Mouse (Mus musculus): ENCODE data around the gene Slc12a9. TPM values are rescaled to one million over a fixed set of nuclear protein-coding genes. Genes with fewer than 3 reads are reported as not detected.

The Slc12a9 gene
- polyA plus RNA-seq, 1 experiment, result 0.44 TPM

DNA sequence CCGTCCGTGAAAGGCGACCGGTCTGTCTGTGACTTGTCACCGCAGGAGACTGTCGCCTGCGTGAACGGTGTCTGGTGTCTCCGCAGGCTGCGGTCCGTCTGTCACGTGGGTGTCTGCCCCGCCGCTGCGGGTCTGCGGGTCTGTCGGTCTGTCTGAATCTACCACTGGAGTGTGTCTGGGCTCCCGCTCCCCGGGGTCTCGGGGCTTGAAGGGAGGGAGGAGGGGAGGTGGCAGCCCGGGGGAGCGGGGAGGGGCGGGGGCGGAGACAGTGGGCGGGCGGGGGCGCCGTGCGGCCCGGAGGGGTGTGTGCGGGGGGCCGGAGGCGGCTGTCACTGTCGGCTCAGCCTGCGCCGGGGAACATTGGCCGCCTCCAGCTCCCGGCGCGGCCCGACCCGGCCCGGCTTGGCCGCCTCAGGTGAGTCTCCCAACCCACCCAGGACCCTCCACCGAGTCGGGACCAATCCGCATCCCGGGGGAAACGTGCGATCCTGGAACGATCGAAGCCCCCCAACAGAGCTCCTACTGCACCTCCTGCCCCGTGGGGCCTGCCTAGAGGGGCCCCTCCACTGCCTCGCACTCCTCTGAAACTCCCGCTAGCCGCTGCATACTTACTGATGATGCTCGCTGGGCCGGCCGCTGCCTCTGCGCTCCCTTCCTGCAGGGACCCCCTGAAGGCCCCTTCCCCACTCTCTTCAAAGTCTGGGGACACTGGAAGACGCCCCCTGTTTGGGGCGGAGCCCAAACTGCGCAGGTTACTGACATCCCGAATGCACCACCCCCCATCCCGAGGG is 45.2 kb downstream of the Slc12a9 start:
- TF ChIP-seq GATA1 (IDR thresholded peaks at IDR 0.05; ENCODE audit: low read length), result no peak

DNA sequence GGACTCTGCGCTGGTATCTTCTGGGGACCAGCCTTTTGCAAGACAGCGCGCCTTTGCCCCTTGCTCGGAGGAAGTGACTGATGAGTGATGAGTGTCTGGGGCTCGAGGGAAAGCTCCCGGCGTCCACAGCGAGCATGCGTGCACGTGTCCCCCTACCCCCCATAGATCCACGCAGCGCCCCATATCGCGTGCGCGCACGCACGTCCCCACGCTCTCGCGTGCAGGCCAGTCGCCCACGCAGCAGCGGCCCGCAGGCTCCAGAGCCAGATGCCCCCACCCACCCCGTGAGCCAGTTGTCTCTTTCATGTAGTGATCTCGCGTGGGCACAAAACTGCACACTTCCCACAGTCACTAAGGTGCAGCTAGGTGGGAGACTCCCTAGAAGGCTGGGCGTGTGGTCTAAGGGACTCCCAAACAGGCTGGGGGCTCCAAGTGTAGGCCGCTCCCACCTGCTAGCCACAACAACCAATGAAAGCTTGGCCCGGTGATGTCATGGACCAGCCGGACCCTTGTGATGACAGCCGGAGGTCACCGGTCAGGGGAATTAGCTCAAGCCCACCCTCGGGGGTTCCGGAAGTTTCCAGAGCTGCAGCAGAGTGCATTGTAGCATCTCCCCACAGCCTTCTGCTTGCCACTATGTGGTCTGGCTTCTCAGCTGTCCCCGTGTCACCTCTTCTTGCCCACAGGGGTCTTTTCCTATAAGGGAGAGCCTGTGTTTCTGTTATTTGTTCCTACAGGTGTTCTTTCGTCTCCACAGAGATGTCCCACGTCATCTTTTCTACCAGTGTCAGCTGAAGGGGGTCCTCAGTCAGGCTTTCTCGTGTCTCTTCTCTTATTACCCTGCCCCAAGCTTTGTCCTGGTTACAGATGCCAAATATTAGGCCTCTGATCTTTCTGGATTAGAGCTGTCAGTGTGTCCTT is 46.1 kb downstream of the Slc12a9 start, which contains the start of gene Ache:
Ache (plus strand) TSS at position 488 of the 921 bp plus-strand sequence.
- TF ChIP-seq GATA1 (IDR thresholded peaks at IDR 0.05; ENCODE audit: low read length), result no peak

DNA sequence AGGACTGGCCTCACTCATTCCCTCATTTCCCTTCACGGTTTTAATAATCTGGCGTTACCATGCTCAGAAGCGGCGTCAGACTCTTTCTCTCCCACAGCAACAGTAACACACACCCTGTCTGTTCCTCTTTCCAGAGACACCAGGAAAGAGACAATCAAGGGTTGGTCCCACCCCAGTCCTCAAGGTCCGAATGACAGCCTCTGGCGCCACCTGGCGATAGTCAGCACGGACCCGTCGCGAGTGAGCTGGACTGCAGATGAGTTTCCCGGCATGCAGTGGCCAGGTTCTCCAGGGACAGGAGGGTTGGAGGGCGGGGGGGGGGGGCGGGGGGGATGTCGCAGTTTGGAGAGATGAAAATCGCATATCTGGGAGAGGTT is 46.8 kb downstream of the Slc12a9 start:
- no peak for TF ChIP-seq GATA1 (IDR thresholded peaks at IDR 0.05; ENCODE audit: low read length)

DNA sequence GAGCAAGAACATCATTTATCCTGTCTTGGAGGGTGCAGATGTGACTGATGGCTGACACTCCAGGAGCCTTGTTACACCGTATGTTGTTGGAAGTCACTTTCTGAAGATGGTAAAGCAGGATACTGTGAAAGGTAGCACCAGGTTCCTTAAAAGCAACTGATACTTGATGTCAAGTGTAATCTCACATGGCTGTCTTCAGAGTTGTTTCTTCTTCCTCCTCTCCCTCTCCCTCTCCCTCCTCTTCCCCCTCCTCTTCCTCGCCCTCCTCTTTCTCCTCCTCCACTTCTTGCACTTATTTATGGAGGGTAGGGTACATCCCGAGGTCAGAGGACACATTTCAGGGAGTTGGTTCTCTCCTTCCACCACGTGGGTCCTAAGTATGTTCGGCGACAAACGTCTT is 47.4 kb downstream of the Slc12a9 start:
- no peak for TF ChIP-seq GATA1 (IDR thresholded peaks at IDR 0.05; ENCODE audit: low read length)

DNA sequence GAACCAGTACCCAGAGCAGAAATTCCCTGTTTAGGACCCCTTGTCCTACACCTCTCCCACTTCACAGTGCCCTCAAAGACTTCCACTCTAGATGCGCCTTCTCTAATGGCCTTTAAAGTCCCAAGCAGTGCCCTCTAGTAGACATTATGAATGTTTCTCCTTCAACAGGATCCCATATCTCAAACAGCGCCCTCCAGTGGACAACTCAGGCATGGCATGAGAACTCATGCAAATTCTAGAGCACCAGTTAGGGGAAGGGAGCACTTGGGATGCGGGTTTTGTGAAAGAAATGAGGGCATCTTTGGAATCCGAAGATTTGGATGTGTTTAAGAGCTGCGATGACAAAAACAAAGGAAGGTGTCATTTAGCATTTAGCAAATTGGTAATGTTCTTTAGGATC is 48.4 kb downstream of the Slc12a9 start:
- TF ChIP-seq GATA1 (IDR thresholded peaks at IDR 0.05; ENCODE audit: low read length), result no peak

DNA sequence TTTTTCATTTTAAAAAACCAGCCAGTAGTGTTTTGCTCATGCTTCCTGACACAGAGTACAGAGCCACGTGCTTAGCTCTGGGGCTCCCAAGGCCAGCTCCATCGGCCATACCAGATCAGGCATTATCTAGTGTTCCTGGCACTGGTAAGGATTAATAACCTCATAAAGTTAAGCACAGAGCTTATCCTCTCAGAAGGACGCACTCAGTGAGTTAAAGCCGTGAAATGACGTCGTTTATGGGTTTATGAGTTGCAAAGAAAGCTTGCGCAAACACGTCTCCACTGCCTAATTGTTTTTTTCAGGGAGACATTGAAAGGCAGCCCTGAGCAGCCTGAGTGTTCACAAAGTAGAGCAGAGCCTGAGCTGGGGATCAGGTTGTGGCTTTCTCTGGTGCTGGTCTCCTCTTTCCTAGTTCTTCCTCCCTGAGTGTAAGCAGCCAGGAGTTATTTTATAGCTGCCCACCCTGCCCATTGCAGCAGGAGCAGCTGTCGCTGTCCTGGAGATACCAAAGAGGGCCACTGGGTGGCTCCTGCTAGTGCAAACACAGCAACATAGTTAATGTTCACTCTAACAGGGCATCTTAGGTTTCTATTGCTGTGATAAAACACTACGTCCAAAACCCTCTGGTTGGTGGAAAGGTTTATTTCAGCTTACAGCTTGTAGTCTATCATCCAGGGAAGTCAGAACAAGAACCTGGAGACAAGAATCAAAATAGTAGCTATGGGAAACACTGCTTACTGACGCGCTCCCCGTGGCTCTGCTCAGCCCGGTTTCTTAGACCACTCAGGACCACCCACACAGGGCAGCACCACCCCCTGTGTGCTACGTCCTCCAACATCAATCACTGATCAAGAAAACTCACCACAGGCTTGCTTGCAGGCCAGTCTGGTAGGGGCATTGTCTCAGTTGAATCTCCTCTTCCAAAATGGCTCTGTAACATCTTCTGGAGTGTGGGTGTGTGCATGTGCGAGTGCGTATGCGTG is 55.7 kb downstream of the Slc12a9 start:
- peak; percentile 32 for TF ChIP-seq GATA1 (IDR thresholded peaks at IDR 0.05; ENCODE audit: low read length)

DNA sequence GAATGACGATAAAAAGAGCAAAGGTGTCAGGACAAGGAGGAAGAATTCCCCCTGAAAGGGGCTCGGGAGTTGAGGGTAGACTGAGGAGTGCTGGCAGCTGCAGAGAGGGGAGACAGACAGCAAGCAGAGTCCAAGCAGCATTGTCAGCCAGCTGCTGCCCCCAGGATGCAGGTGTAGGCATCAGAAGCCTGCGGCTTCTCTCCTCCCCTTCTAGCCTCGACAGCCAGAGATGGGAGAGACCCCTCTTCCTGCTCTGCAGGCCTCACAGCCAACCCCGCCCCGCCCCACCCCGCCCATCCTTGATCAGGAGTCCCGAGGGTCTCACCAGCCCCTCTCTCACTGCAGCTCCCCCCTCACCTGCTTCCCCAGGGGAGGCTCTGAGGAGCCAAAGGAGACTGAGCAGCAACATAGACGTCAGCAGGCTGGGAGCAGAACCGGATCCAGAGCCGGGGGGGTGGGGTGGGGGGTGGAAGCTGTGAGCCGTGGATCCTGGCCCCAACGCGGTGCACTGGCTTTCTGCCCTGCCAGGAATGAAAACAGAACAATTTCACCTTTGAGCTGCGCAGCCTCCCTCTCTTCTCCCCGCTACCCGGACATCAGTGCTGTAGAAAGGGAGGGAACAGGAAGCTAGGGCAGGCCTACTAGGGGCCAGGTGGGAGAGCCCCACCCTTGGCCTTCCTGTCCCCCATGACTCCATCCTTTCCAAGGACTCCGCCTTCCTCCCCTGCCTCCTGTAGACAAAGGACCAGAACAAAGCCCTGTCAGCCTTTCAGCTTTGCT is 65.1 kb downstream of the Slc12a9 start:
- TF ChIP-seq GATA1 (IDR thresholded peaks at IDR 0.05; ENCODE audit: low read length), result no peak

DNA sequence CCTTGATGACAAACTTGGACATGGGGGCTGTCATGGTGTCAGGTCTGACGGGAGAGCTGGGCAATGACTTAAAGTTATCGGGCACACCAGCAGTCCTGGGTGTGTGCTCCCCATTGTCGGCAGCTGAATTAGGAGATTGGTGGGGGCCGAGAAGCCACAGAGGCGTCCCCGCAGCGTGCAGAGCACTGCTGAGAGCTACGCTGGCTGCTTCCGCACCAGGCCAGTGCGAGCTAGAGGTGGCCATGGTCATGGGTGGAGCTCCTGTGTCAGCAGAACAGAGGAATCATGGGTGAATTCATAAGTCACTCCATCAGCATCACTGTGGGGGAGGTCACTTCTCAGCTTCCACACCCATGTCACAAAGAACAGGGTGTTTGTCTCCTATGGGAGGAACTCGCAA is 68.6 kb downstream of the Slc12a9 start:
- TF ChIP-seq GATA1 (IDR thresholded peaks at IDR 0.05; ENCODE audit: low read length), result no peak

Other genes starting within 250 kb of the Slc12a9 start
- gene Trim56, start 217.4 kb downstream of the Slc12a9 start, polyA plus RNA-seq (2012), result 23.7 and 28.2 TPM in 2 replicates
- gene Muc3, start 184.3 kb downstream of the Slc12a9 start, polyA plus RNA-seq (2012), result not detected in 2 replicates
- not detected in 2 replicates for gene Muc3a, start 121.2 kb downstream of the Slc12a9 start, polyA plus RNA-seq (2012)
- 18.7 and 23.1 TPM in 2 replicates for gene Ache, start 46.1 kb downstream of the Slc12a9 start, polyA plus RNA-seq (2012)
- 23.1 and 24.9 TPM in 2 replicates for gene Ufsp1, start 39.0 kb downstream of the Slc12a9 start, polyA plus RNA-seq (2012)
- gene Srrt, start 25.9 kb downstream of the Slc12a9 start, polyA plus RNA-seq (2012), result 407 and 412 TPM in 2 replicates
- gene Trip6, start 19.2 kb downstream of the Slc12a9 start, polyA plus RNA-seq (2012), result 44.6 and 59.3 TPM in 2 replicates
- not detected in 2 replicates for gene Ephb4, start 16.5 kb upstream of the Slc12a9 start, polyA plus RNA-seq (2012)
- not detected in 2 replicates for gene Zan, start 143.5 kb upstream of the Slc12a9 start, polyA plus RNA-seq (2012)
- gene Pop7, start 168.9 kb upstream of the Slc12a9 start, polyA plus RNA-seq (2012), result 63.3 and 81.3 TPM in 2 replicates
- gene Gigyf1, start 185.0 kb upstream of the Slc12a9 start, polyA plus RNA-seq (2012), result 40.9 and 54.1 TPM in 2 replicates
- gene Epo, start 199.6 kb upstream of the Slc12a9 start, polyA plus RNA-seq (2012), result not detected in 2 replicates
- 425 and 439 TPM in 2 replicates for gene Gnb2, start 199.9 kb upstream of the Slc12a9 start, polyA plus RNA-seq (2012)
- gene Actl6b, start 219.9 kb upstream of the Slc12a9 start, polyA plus RNA-seq (2012), result not detected in 2 replicates
- gene Tfr2, start 236.2 kb upstream of the Slc12a9 start, polyA plus RNA-seq (2012), result 80.4 and 98.8 TPM in 2 replicates